Mouse (Mus musculus) hindbrain, embryonic 14.5 days (tissue): ENCODE results near the gene P2rx3. TPM values are rescaled to one million over a fixed set of nuclear protein-coding genes. Genes with fewer than 3 reads are reported as not detected.

ENCODE experiments used
- ATAC-seq: fragments of 200-750 bp; cut with Nextera tagmentation; 2 replicates; pipeline ENCODE4 v1.8.0; 2017; ENCODE audit warnings: moderate number of reproducible peaks, mild to moderate bottlenecking, moderate TSS enrichment, moderate library complexity; ENCODE audit not compliant: low FRiP score
- DNase-seq: peaks from one replicate; pipeline ENCODE4 v3.0.0-alpha.2; 2015; ENCODE audit warnings: low spot score
- H3K27ac ChIP-seq: fragments of 300-500 bp; sonication (generic); 2 replicates; pipeline ENCODE4 v1.5.1; 2014; ENCODE audit warnings: mild to moderate bottlenecking, moderate library complexity
- H3K27me3 ChIP-seq: fragments of 300-500 bp; sonication (generic); 2 replicates; pipeline ENCODE4 v1.6.1; 2014; ENCODE audit warnings: mild to moderate bottlenecking, low read length, mixed read lengths; ENCODE audit not compliant: control insufficient read depth, insufficient read depth
- H3K36me3 ChIP-seq: fragments of 300-500 bp; sonication (generic); replicated peaks from 2 replicates; pipeline ENCODE4 v1.6.1; 2014; ENCODE audit not compliant: control insufficient read depth, insufficient read depth
- H3K4me1 ChIP-seq: fragments of 300-500 bp; sonication (generic); replicated peaks from 2 replicates; pipeline ENCODE4 v1.6.1; 2014; ENCODE audit warnings: antibody characterized with exemption, low read length, mixed read lengths; ENCODE audit not compliant: control insufficient read depth, insufficient read depth
- H3K4me2 ChIP-seq: fragments of 300-500 bp; sonication (generic); replicated peaks from 2 replicates; pipeline ENCODE4 v1.6.1; 2014; ENCODE audit warnings: mild to moderate bottlenecking, moderate library complexity
- H3K4me3 ChIP-seq: fragments of 300-500 bp; sonication (generic); replicated peaks from 2 replicates; pipeline ENCODE4 v1.5.1; 2014; ENCODE audit warnings: mild to moderate bottlenecking, low read length
- H3K9ac ChIP-seq: fragments of 300-500 bp; sonication (generic); 2 replicates; pipeline ENCODE4 v1.6.1; 2014
- H3K9me3 ChIP-seq: fragments of 300-500 bp; sonication (generic); 2 replicates; pipeline ENCODE4 v1.6.1; 2016; ENCODE audit warnings: low read length; ENCODE audit not compliant: control insufficient read depth
- WGBS: fragments of 180-500 bp; shearing (Covaris S2); extraction: QIAGEN DNeasy Blood & Tissue Kit; methylation state at CpG from one replicate; pipeline ENCODE4 v1.1.7; 2014; 5-methylcytosine and 5-hydroxymethylcytosine counted together
- polyA plus RNA-seq: library from polyadenylated mRNA; unstranded; fragments of >200 nt; fragmentation: Nextera tagmentation; extraction: Ambion mirVana; gene quantifications from 2 replicates; pipeline ENCODE4 v1.2.1, GENCODE M21; 2014

P2rx3 gene
- polyA plus RNA-seq = 2.9 and 4.1 TPM in 2 replicates

- peak; percentile 95 for DNase-seq
Observed at GRCm38 (mm10) chr2:85037047-85038026, at the start of gene P2rx3, which contains the start of gene Ssrp1. Gene P2rx3 (minus strand): TSS chr2:85037462. Gene Ssrp1 (plus strand): TSS chr2:85037234.

GRCm38 (mm10) chr2:85073751-85074150 lies 36.5 kb upstream of the P2rx3 start:
- no peak for DNase-seq
- Histone ChIP-seq H3K36me3 (peaks cover 41% of the 10 kb centered on the region), H3K9ac (no peak overlapping the region), H3K4me1 (no peaks in the 10 kb centered on the region), H3K9me3 (no peaks in the 10 kb centered on the region), H3K27ac (no peak overlapping the region), H3K27me3 (no peaks in the 10 kb centered on the region), H3K4me3 (no peak overlapping the region), H3K4me2 (no peak overlapping the region)
- no peak for ATAC-seq
- 94% methylated on average over 5 of the region's 5 CpGs for WGBS

More at GRCm38 (mm10) chr2:85037047-85038026, at the start of gene P2rx3, which contains the start of gene Ssrp1:
- H3K36me3 ChIP-seq = peaks cover 29% of the 10 kb centered on the region
- H3K9ac ChIP-seq = peak within 1 kb of the TSS; percentile 92
- peaks cover 16% of the 10 kb centered on the region for H3K4me1 ChIP-seq
- ATAC-seq = peak; percentile 97
- no peaks in the 10 kb centered on the region for H3K27me3 ChIP-seq
- under 1% methylated on average over 66 of the region's 66 CpGs for WGBS
- peak within 1 kb of the TSS; percentile 89 for H3K4me2 ChIP-seq
- H3K27ac ChIP-seq = peak within 1 kb of the TSS; percentile 71
- no peaks in the 10 kb centered on the region for H3K9me3 ChIP-seq
- peak within 1 kb of the TSS; percentile 69 for H3K4me3 ChIP-seq

- H3K27me3 ChIP-seq = no peaks in the 10 kb centered on the region
- no peak overlapping the region for H3K4me2 ChIP-seq
- H3K9me3 ChIP-seq = no peaks in the 10 kb centered on the region
- no peak for ATAC-seq
- H3K27ac ChIP-seq = no peak overlapping the region
- H3K9ac ChIP-seq = no peak overlapping the region
- WGBS = 97% methylated on average over 5 of the region's 5 CpGs
- no peaks in the 10 kb centered on the region for H3K4me1 ChIP-seq
- no peak for DNase-seq
- peaks cover 41% of the 10 kb centered on the region for H3K36me3 ChIP-seq
- no peak overlapping the region for H3K4me3 ChIP-seq
Observed at GRCm38 (mm10) chr2:85071921-85072320, 34.7 kb upstream of the P2rx3 start.

- peaks cover 54% of the 10 kb centered on the region for H3K36me3 ChIP-seq
- no peak overlapping the region for H3K27ac ChIP-seq
- no peak for ATAC-seq
- no peak overlapping the region for H3K4me2 ChIP-seq
- no peaks in the 10 kb centered on the region for H3K4me1 ChIP-seq
- no peaks in the 10 kb centered on the region for H3K9me3 ChIP-seq
- no peak for DNase-seq
- no peak overlapping the region for H3K4me3 ChIP-seq
- H3K27me3 ChIP-seq = no peaks in the 10 kb centered on the region
- no peak overlapping the region for H3K9ac ChIP-seq
- WGBS = 68% methylated on average over 15 of the region's 15 CpGs
Observed at GRCm38 (mm10) chr2:85070086-85070485, 32.8 kb upstream of the P2rx3 start.

GRCm38 (mm10) chr2:85068626-85069025 lies 31.4 kb upstream of the P2rx3 start:
- H3K4me2 ChIP-seq = no peak overlapping the region
- DNase-seq = no peak
- H3K27me3 ChIP-seq = no peaks in the 10 kb centered on the region
- peaks cover 56% of the 10 kb centered on the region for H3K36me3 ChIP-seq
- no peaks in the 10 kb centered on the region for H3K9me3 ChIP-seq
- no peak overlapping the region for H3K9ac ChIP-seq
- no peak for ATAC-seq
- H3K4me1 ChIP-seq = no peaks in the 10 kb centered on the region
- WGBS = 91% methylated on average over 2 of the region's 2 CpGs
- no peak overlapping the region for H3K27ac ChIP-seq
- H3K4me3 ChIP-seq = no peak overlapping the region

- H3K4me2 ChIP-seq = no peak overlapping the region
- H3K4me3 ChIP-seq = no peak overlapping the region
- H3K27me3 ChIP-seq = no peaks in the 10 kb centered on the region
- WGBS = 79% methylated on average over 10 of the region's 10 CpGs
- peaks cover 61% of the 10 kb centered on the region for H3K36me3 ChIP-seq
- no peak overlapping the region for H3K9ac ChIP-seq
- no peaks in the 10 kb centered on the region for H3K4me1 ChIP-seq
- no peaks in the 10 kb centered on the region for H3K9me3 ChIP-seq
- no peak for DNase-seq
- H3K27ac ChIP-seq = no peak overlapping the region
- ATAC-seq = no peak
Observed at GRCm38 (mm10) chr2:85067903-85068625, 30.8 kb upstream of the P2rx3 start.

GRCm38 (mm10) chr2:85066937-85067336 lies 29.7 kb upstream of the P2rx3 start:
- H3K4me2 ChIP-seq = no peak overlapping the region
- ATAC-seq (no peak), DNase-seq (no peak)
- WGBS = 92% methylated on average over 5 of the region's 5 CpGs
- no peaks in the 10 kb centered on the region for H3K9me3 ChIP-seq
- no peaks in the 10 kb centered on the region for H3K4me1 ChIP-seq
- H3K27me3 ChIP-seq = no peaks in the 10 kb centered on the region
- H3K27ac ChIP-seq = no peak overlapping the region
- peaks cover 62% of the 10 kb centered on the region for H3K36me3 ChIP-seq
- H3K4me3 ChIP-seq = no peak overlapping the region
- no peak overlapping the region for H3K9ac ChIP-seq

GRCm38 (mm10) chr2:85065141-85065875 lies 28.0 kb upstream of the P2rx3 start:
- Histone ChIP-seq H3K4me2 (no peak overlapping the region), H3K27me3 (no peaks in the 10 kb centered on the region), H3K4me3 (no peak overlapping the region), H3K36me3 (peaks cover 57% of the 10 kb centered on the region), H3K9ac (no peak overlapping the region), H3K27ac (no peak overlapping the region), H3K9me3 (no peaks in the 10 kb centered on the region), H3K4me1 (no peaks in the 10 kb centered on the region)
- WGBS = 92% methylated on average over 12 of the region's 12 CpGs
- DNase-seq (no peak), ATAC-seq (no peak)
